21 mouse cellular contexts compared by ENCODE assay signal in the genomic region with DNA sequence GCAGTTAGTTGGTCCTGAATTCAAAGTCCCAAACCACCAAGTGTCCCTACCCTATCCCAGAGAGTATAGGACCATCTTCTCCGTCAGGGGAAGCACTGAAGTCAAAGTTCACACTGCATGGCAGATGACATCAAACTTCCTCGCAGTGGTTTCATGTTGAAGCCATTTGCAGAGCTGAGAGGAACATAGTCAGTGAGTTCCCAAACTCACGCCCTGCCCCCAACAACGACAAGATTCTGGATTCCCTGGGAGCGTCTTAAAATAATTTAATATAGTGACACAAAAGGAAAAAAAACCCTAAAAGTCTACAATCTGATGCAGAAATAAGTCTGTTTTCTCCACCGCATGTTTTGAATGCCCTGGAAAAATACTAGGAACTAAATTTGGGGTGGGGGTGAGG.
DNase-seq lines count a peak whose midpoint lies in the region; ATAC-seq lines count a peak whose summit lies in the region.
"Had no signal": no experiment of that assay in that cellular context is flagged by ENCODE, and none has a peak within 500 bp of the region (broad histone marks: within the 10 kb centered on the region; RNA-seq: fewer than 3 reads in every experiment).

No protein-coding gene starts in this region.

- no peaks in the 10 kb centered on the region for H3K27me3 ChIP-seq in kidney, embryonic 14.5 days (ENCODE audit: control insufficient read depth, insufficient read depth, low read length)
- H3K27me3 ChIP-seq in liver, embryonic 11.5 days (replicated peaks; ENCODE audit: control insufficient read depth, insufficient read depth, low read length): no peaks in the 10 kb centered on the region
- no peaks in the 10 kb centered on the region for H3K27me3 ChIP-seq in liver, embryonic 12.5 days (replicated peaks)
- H3K27me3 ChIP-seq: embryonic facial prominence, embryonic 13.5 days; forebrain, embryonic 15.5 days; limb, embryonic 13.5 days had no signal

- H3K36me3 ChIP-seq in kidney, embryonic 14.5 days (ENCODE audit: control insufficient read depth, insufficient read depth, low read length): no peaks in the 10 kb centered on the region
- no peaks in the 10 kb centered on the region for H3K36me3 ChIP-seq in liver, embryonic 11.5 days (ENCODE audit: control insufficient read depth, insufficient read depth, low read length)
- no peaks in the 10 kb centered on the region for H3K36me3 ChIP-seq in liver, embryonic 12.5 days
- H3K36me3 ChIP-seq: embryonic facial prominence, embryonic 13.5 days; forebrain, embryonic 10.5 days; forebrain, embryonic 15.5 days; limb, embryonic 13.5 days had no signal

- H3K4me2 ChIP-seq in kidney, embryonic 14.5 days (replicated peaks; ENCODE audit: low read depth, low read length): no peak overlapping the region
- H3K4me2 ChIP-seq in liver, embryonic 11.5 days: no peak overlapping the region
- no peak overlapping the region for H3K4me2 ChIP-seq in liver, embryonic 12.5 days
- H3K4me2 ChIP-seq: embryonic facial prominence, embryonic 13.5 days; forebrain, embryonic 15.5 days; heart, embryonic 11.5 days; hindbrain, embryonic 14.5 days; limb, embryonic 13.5 days had no signal

- H3K4me1 ChIP-seq in kidney, embryonic 14.5 days (ENCODE audit: control insufficient read depth, insufficient read depth, low read length): peaks cover 8% of the 10 kb centered on the region
- H3K4me1 ChIP-seq in liver, embryonic 11.5 days (replicated peaks; ENCODE audit: control insufficient read depth, insufficient read depth, low read length): peaks cover 19% of the 10 kb centered on the region
- H3K4me1 ChIP-seq in liver, embryonic 12.5 days: peaks cover 36% of the 10 kb centered on the region
- H3K4me1 ChIP-seq: forebrain, embryonic 10.5 days; forebrain, embryonic 15.5 days had no signal

- no peak overlapping the region for H3K4me3 ChIP-seq in kidney, embryonic 14.5 days (ENCODE audit: low read length)
- no peak overlapping the region for H3K4me3 ChIP-seq in liver, embryonic 11.5 days (ENCODE audit: low read depth, low read length)
- H3K4me3 ChIP-seq in liver, embryonic 12.5 days: no peak overlapping the region
- H3K4me3 ChIP-seq: embryonic facial prominence, embryonic 13.5 days; forebrain, embryonic 10.5 days; forebrain, embryonic 15.5 days; layer of hippocampus, adult 2 months; limb, embryonic 13.5 days had no signal

- 59% methylated on average over 6 of the region's 6 CpGs for WGBS in kidney, embryonic 14.5 days
- WGBS in liver, embryonic 11.5 days: 72% methylated on average over 6 of the region's 6 CpGs
- 69% methylated on average over 6 of the region's 6 CpGs for WGBS in liver, embryonic 12.5 days (ENCODE audit: insufficient replicate concordance)

- H3K9ac ChIP-seq in kidney, embryonic 14.5 days (ENCODE audit: low read depth, low read length): no peak overlapping the region
- no peak overlapping the region for H3K9ac ChIP-seq in liver, embryonic 11.5 days (ENCODE audit: low read depth, low read length)
- H3K9ac ChIP-seq in liver, embryonic 12.5 days: no peak overlapping the region
- H3K9ac ChIP-seq: embryonic facial prominence, embryonic 13.5 days; forebrain, embryonic 15.5 days; hindbrain, embryonic 14.5 days; limb, embryonic 13.5 days; liver, embryonic 14.5 days had no signal

- DNase-seq in kidney, adult 11 months: no peak
- DNase-seq in liver, embryonic 11.5 days (ENCODE audit: low spot score): no peak
- peak; percentile 41 for DNase-seq in lung, postnatal 10 days
- DNase-seq in lung, postnatal 36 days: no peak
- no peak for DNase-seq in layer of hippocampus, adult 9-11 months
- DNase-seq: B cell, adult 2 months; cerebellum, adult 18-20 months; cerebellum, postnatal 10 days; midbrain, embryonic 14.5 days; thymus, postnatal 4 days had no signal

- 0 out of 2 replicates have a peak overlapping the region, but pooled peaks have one; percentile 24 for H3K27ac ChIP-seq in kidney, embryonic 14.5 days (ENCODE audit: low read depth, low read length)
- 0 out of 2 replicates have a peak overlapping the region, but pooled peaks have one; percentile 15 for H3K27ac ChIP-seq in liver, embryonic 11.5 days (ENCODE audit: low read depth, low read length)
- H3K27ac ChIP-seq in liver, embryonic 12.5 days: no peak overlapping the region
- H3K27ac ChIP-seq: embryonic facial prominence, embryonic 13.5 days; forebrain, embryonic 10.5 days; forebrain, embryonic 15.5 days; hindbrain, embryonic 14.5 days; layer of hippocampus, adult 2 months; limb, embryonic 13.5 days; liver, embryonic 14.5 days had no signal

- H3K9me3 ChIP-seq in kidney, embryonic 14.5 days (ENCODE audit: control insufficient read depth, low read length): no peaks in the 10 kb centered on the region
- H3K9me3 ChIP-seq in liver, embryonic 11.5 days (ENCODE audit: control insufficient read depth, low read length): no peaks in the 10 kb centered on the region
- no peaks in the 10 kb centered on the region for H3K9me3 ChIP-seq in liver, embryonic 12.5 days (replicated peaks)
- H3K9me3 ChIP-seq: embryonic facial prominence, embryonic 13.5 days; forebrain, embryonic 10.5 days; forebrain, embryonic 15.5 days; limb, embryonic 13.5 days had no signal

- ATAC-seq in kidney, embryonic 14.5 days (ENCODE audit: low FRiP score, low TSS enrichment): no peak
- ATAC-seq in liver, embryonic 11.5 days (replicated peaks; ENCODE audit: low FRiP score): no peak
- ATAC-seq in liver, embryonic 12.5 days: no peak
- ATAC-seq: forebrain, embryonic 15.5 days; intestine, postnatal 0 days had no signal
